Comparison of ENCODE assay signal across 1 mouse cellular context in the genomic region with DNA sequence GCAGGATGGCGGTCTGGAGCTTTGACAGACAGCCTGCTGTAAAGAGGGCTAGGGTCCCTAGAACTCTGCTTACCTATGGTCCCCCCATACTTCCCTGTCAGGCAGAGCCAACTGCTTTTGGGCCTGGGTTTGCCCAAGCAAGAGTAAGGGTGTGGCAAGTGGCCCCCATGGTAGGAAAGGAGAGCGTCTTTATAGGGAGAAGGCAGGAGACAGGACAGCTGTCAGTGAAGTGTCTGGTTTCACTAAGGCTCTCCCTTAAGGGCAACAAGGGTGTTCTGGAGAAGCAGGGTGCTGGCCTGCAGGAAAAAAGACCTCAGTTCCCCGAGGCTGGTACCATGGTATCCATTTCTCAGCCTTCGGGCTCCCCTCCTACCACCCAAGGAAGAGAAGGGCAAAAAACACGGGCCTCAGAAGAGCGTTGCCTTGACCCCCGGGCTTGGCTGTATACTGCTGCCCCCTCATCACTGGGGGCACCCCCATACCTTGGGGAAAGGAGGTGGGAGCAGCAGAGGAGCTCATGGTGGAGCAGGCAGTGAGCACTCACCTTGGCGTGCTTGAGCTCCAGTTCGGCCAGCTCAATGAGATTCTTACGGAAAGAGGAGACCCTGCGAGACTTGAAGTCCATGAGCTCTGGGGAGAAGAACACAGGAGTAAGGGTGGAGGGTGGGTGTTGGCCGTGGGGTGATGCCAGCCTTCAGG.
TF ChIP-seq lines count a peak whose summit lies in the region.

No protein-coding gene starts in this region.

TF ChIP-seq in MEL, 35 proteins besides CTCF, POLR2A, EP300 and RAD21:
- no peak for TF ChIP-seq ZC3H11A (IDR thresholded peaks at IDR 0.05; ENCODE audit: low read depth, low read length)
- TF ChIP-seq E2F4 (IDR thresholded peaks at IDR 0.05; ENCODE audit: borderline replicate concordance, low read depth, low read length) = no peak
- no peak for TF ChIP-seq ZNF384 (IDR thresholded peaks at IDR 0.05; ENCODE audit: low read depth, low read length)
- TF ChIP-seq NRF1 (IDR thresholded peaks at IDR 0.05; ENCODE audit: insufficient read depth, low read depth, low read length, poor library complexity, severe bottlenecking) = no peak
- no peak for TF ChIP-seq USF1 (IDR thresholded peaks at IDR 0.05; ENCODE audit: low read depth, low read length)
- TF ChIP-seq MAZ (IDR thresholded peaks at IDR 0.05; ENCODE audit: low read depth, low read length) = no peak
- TF ChIP-seq HCFC1 (IDR thresholded peaks at IDR 0.05; ENCODE audit: low read depth, low read length) = no peak
- TF ChIP-seq JUND (IDR thresholded peaks at IDR 0.05; ENCODE audit: low read depth, low read length) = no peak
- TF ChIP-seq GABPA (IDR thresholded peaks at IDR 0.05; ENCODE audit: low read depth, low read length) = no peak
- TF ChIP-seq GATA1 (IDR thresholded peaks at IDR 0.05; ENCODE audit: low read depth, low read length) = no peak
- TF ChIP-seq SMC3 (IDR thresholded peaks at IDR 0.05; ENCODE audit: low read depth, low read length) = no peak
- TF ChIP-seq POLR2AphosphoS2 (IDR thresholded peaks at IDR 0.05; ENCODE audit: low read length) = peak; percentile 66; the same call in 1 of the 2 replicates
- no peak for TF ChIP-seq MAFK (IDR thresholded peaks at IDR 0.05; ENCODE audit: borderline replicate concordance, low read depth, low read length)
- TF ChIP-seq ETS1 (IDR thresholded peaks at IDR 0.05; ENCODE audit: low read depth, low read length) = no peak
- no peak for TF ChIP-seq POLR2AphosphoS5 (IDR thresholded peaks at IDR 0.05; ENCODE audit: borderline replicate concordance, low read depth, low read length)
- no peak for TF ChIP-seq MXI1 (IDR thresholded peaks at IDR 0.05; ENCODE audit: low read depth, low read length)
- no peak for TF ChIP-seq RCOR1 (IDR thresholded peaks at IDR 0.05; ENCODE audit: low read depth, low read length)
- TF ChIP-seq TBP (IDR thresholded peaks at IDR 0.05; ENCODE audit: low read depth, low read length) = no peak
- no peak for TF ChIP-seq NELFE (IDR thresholded peaks at IDR 0.05; ENCODE audit: low read depth, low read length)
- TF ChIP-seq ELF1 (IDR thresholded peaks at IDR 0.05; ENCODE audit: low read depth, low read length) = no peak
- TF ChIP-seq CHD1 (IDR thresholded peaks at IDR 0.05; ENCODE audit: low read depth, low read length) = no peak
- TF ChIP-seq KAT2A (conservative IDR thresholded peaks at IDR 0.05; ENCODE audit: low read depth, low read length) = no peak
- 0 out of 2 replicates have a peak, but pooled peaks have one; percentile 72 for TF ChIP-seq ZMIZ1 (IDR thresholded peaks at IDR 0.05; ENCODE audit: low read depth, low read length)
- no peak for TF ChIP-seq UBTF (IDR thresholded peaks at IDR 0.05; ENCODE audit: borderline replicate concordance, insufficient read depth, low read depth, low read length)
- TF ChIP-seq MYB (IDR thresholded peaks at IDR 0.05; ENCODE audit: low read depth, low read length) = peak; percentile 48; the same call in 1 of the 2 replicates
- no peak for TF ChIP-seq USF2 (IDR thresholded peaks at IDR 0.05; ENCODE audit: borderline replicate concordance in 1 of 2, insufficient read depth in 1 of 2, low read depth in 1 of 2, low read length in 2 of 2)
TF ChIP-seq in MEL: peak in this region for 3.
